11 mouse cellular contexts compared by ENCODE assay signal in genomic region chr10:69020811-69021743, GRCm38 (mm10).
A peak's percentile ranks its signal among the peaks of the same experiment; 100 is the strongest.
DNase-seq lines count a peak whose midpoint lies in the region; ATAC-seq lines count a peak whose summit lies in the region.
"Had no signal": no experiment of that assay in that cellular context is flagged by ENCODE, and none has a peak within 500 bp of the region (broad histone marks: within the 10 kb centered on the region; RNA-seq: fewer than 3 reads in every experiment).

No protein-coding gene starts in this region.

- H3K27me3 ChIP-seq in hindbrain, embryonic 11.5 days (ENCODE audit: control insufficient read depth, insufficient read depth, low read length) = no peaks in the 10 kb centered on the region
- H3K27me3 ChIP-seq in neural tube, embryonic 12.5 days (replicated peaks) = no peaks in the 10 kb centered on the region

- no peak overlapping the region; the same call in 1 of the 2 replicates for H3K4me2 ChIP-seq in hindbrain, embryonic 11.5 days (replicated peaks; ENCODE audit: low read depth, low read length)
- peak overlapping the region; percentile 33 for H3K4me2 ChIP-seq in neural tube, embryonic 12.5 days (replicated peaks)

- 76% methylated on average over 30 of the region's 30 CpGs for WGBS in hindbrain, embryonic 11.5 days
- 66% methylated on average over 30 of the region's 30 CpGs for WGBS in neural tube, embryonic 12.5 days

- ATAC-seq in hindbrain, embryonic 11.5 days (ENCODE audit: low FRiP score) = peak; percentile 69; the same call in 1 of the 2 replicates
- peak; percentile 81 for ATAC-seq in neural tube, embryonic 12.5 days (ENCODE audit: low FRiP score, low read depth)
- no peak for ATAC-seq in granulocyte monocyte progenitor cell, adult 5-6 weeks (replicated peaks; ENCODE audit: poor library complexity, severe bottlenecking)

- DNase-seq in cerebellum, postnatal 36 days = peak; percentile 16 to 17
- no peak for DNase-seq in cerebellum, adult 18-20 months
- DNase-seq in left cerebral cortex, postnatal 4 days = peak; percentile 57
- DNase-seq in left cerebral cortex, adult 9 months (ENCODE audit: low spot score in 2 of 2) = no peak
- peak; percentile 22 for DNase-seq in hindbrain, embryonic 11.5 days (ENCODE audit: low spot score)
- DNase-seq in layer of hippocampus, adult 11-12 months (ENCODE audit: low spot score) = no peak
- DNase-seq: lung, adult 18-20 months; thymus, postnatal 36 days had no signal

- intact Hi-C loops in left cerebral cortex, postnatal 4 days (cut with DNase I) = no loop called here

- no peaks in the 10 kb centered on the region for H3K36me3 ChIP-seq in hindbrain, embryonic 11.5 days (ENCODE audit: control insufficient read depth, insufficient read depth, low read length)
- H3K36me3 ChIP-seq in neural tube, embryonic 12.5 days = no peaks in the 10 kb centered on the region

- no peak overlapping the region for H3K4me3 ChIP-seq in hindbrain, embryonic 11.5 days (ENCODE audit: low read depth, low read length)
- no peak overlapping the region for H3K4me3 ChIP-seq in neural tube, embryonic 12.5 days
- H3K4me3 ChIP-seq: layer of hippocampus, adult 2 months had no signal

- H3K27ac ChIP-seq in hindbrain, embryonic 11.5 days (ENCODE audit: low read depth, low read length) = no peak overlapping the region
- no peak overlapping the region; the same call in 1 of the 2 replicates for H3K27ac ChIP-seq in neural tube, embryonic 12.5 days
- H3K27ac ChIP-seq: layer of hippocampus, adult 2 months had no signal

- no peaks in the 10 kb centered on the region for H3K4me1 ChIP-seq in hindbrain, embryonic 11.5 days (replicated peaks; ENCODE audit: control insufficient read depth, insufficient read depth, low read length)
- no peaks in the 10 kb centered on the region for H3K4me1 ChIP-seq in neural tube, embryonic 12.5 days

- H3K9me3 ChIP-seq in hindbrain, embryonic 11.5 days (ENCODE audit: control insufficient read depth, low read length) = no peaks in the 10 kb centered on the region
- no peaks in the 10 kb centered on the region for H3K9me3 ChIP-seq in neural tube, embryonic 12.5 days

- no peak overlapping the region for H3K9ac ChIP-seq in hindbrain, embryonic 11.5 days (ENCODE audit: low read depth, low read length)
- H3K9ac ChIP-seq in neural tube, embryonic 12.5 days = no peak overlapping the region

Comparison
In these comparisons a context has a peak if more than half of its experiments do, and no peak if none do; other contexts are left out.
1. DNase-seq: peak in cerebellum, postnatal 36 days (2 of 2), left cerebral cortex, postnatal 4 days (single experiment) and hindbrain, embryonic 11.5 days (single experiment); none in cerebellum, adult 18-20 months (0 of 2), left cerebral cortex, adult 9 months (0 of 2) and layer of hippocampus, adult 11-12 months (single experiment).